Mouse (Mus musculus) midbrain, embryonic 12.5 days (tissue): ENCODE measurements around the gene Tmem41a. TPM values are rescaled to one million over a fixed set of nuclear protein-coding genes. Genes with fewer than 3 reads are reported as not detected.
"Not testable (repeated sequence)": the region's sequence is repeated elsewhere in the genome, so short reads cannot be mapped to it uniquely, and the experiment has no call there.

ENCODE experiments used
- ATAC-seq: fragments of 200-750 bp; cut with Nextera tagmentation; 2 replicates; pipeline ENCODE4 v1.8.0; 2017; ENCODE audit warnings: low read depth, moderate TSS enrichment, moderate library complexity; ENCODE audit not compliant: low FRiP score
- H3K27ac ChIP-seq: fragments of 300-500 bp; sonication (generic); replicated peaks from 2 replicates; pipeline ENCODE4 v1.5.1; 2016; ENCODE audit warnings: mild to moderate bottlenecking
- H3K27me3 ChIP-seq: fragments of 300-500 bp; sonication (generic); 2 replicates; pipeline ENCODE4 v1.6.1; 2016; ENCODE audit warnings: mild to moderate bottlenecking
- H3K36me3 ChIP-seq: fragments of 300-500 bp; sonication (generic); 2 replicates; pipeline ENCODE4 v1.6.1; 2016
- H3K4me1 ChIP-seq: fragments of 300-500 bp; sonication (generic); 2 replicates; pipeline ENCODE4 v1.6.1; 2016
- H3K4me2 ChIP-seq: fragments of 300-500 bp; sonication (generic); replicated peaks from 2 replicates; pipeline ENCODE4 v1.6.1; 2016; ENCODE audit warnings: mild to moderate bottlenecking, moderate library complexity
- H3K4me3 ChIP-seq: fragments of 300-500 bp; sonication (generic); 2 replicates; pipeline ENCODE4 v1.5.1; 2016; ENCODE audit warnings: mild to moderate bottlenecking
- H3K9ac ChIP-seq: fragments of 300-500 bp; sonication (generic); replicated peaks from 2 replicates; pipeline ENCODE4 v1.6.1; 2016; ENCODE audit warnings: mild to moderate bottlenecking, moderate library complexity
- H3K9me3 ChIP-seq: fragments of 300-500 bp; sonication (generic); 2 replicates; pipeline ENCODE4 v1.6.1; 2016; ENCODE audit warnings: mild to moderate bottlenecking
- WGBS: fragments of 180-500 bp; shearing (Covaris S2); methylation state at CpG from one replicate; pipeline ENCODE4 v1.1.7; 2016; 5-methylcytosine and 5-hydroxymethylcytosine counted together
- polyA plus RNA-seq: library from polyadenylated mRNA; unstranded; fragments of >200 nt; fragmentation: Nextera tagmentation; extraction: Ambion mirVana; gene quantifications from 2 replicates; pipeline ENCODE4 v1.2.1, GENCODE M21; 2016

Tmem41a gene
- polyA plus RNA-seq, 1 experiment from 2014 or later = 29.9 TPM

DNA sequence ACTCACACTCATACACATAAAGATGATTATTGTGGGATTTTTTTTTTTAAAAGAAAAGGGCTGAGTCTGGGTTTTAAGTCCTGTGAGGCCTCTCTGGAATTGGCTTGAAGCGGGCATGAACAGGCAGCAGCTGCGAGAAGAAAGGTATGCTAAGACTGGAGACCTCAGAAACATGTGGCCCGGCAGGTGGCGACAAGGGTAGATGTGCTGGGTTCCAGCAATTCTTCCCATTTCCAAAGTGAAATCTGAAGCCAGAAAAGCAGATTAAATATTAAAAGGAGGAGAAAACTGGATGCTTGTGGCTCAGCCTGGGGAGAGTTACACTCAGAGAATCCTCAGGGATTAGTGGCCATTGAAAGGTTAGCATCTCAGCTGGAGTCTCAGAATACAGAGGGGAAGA, 24.1 kb upstream of the Tmem41a start:
- no peaks in the 10 kb centered on the region for H3K9me3 ChIP-seq
- no peak overlapping the region for H3K27ac ChIP-seq
- peaks cover 7% of the 10 kb centered on the region for H3K4me1 ChIP-seq
- no peak overlapping the region for H3K9ac ChIP-seq
- ATAC-seq = no peak
- no peak overlapping the region for H3K4me2 ChIP-seq
- WGBS = 53% methylated on average over 4 of the region's 4 CpGs
- 0 out of 2 replicates have a peak, but pooled peaks cover 4% of the 10 kb centered on the region for H3K27me3 ChIP-seq
- no peaks in the 10 kb centered on the region for H3K36me3 ChIP-seq
- H3K4me3 ChIP-seq = no peak overlapping the region

DNA sequence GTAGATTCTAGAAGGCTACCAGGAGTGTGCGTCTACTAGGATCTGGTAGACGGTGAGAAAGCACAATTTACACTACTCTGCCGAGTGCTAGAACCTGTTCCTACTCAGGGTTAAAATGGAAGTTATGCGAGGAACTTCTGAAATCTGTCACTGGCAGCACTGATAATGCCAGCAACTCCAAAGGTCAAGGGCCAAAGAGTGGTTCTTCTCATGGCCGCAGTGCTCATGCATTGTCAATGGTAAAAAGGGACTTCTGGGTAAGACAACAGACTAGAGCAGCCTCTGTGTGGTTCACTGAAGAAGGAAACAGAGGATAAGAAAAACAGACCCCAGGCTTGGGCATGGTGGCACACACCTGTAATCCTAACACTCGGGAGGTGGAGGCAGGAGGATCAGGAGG, 23.2 kb upstream of the Tmem41a start:
- Histone ChIP-seq H3K9ac (no peak overlapping the region), H3K36me3 (no peaks in the 10 kb centered on the region), H3K4me1 (no peaks in the 10 kb centered on the region), H3K9me3 (no peaks in the 10 kb centered on the region), H3K4me2 (no peak overlapping the region), H3K4me3 (no peak overlapping the region), H3K27me3 (0 out of 2 replicates have a peak, but pooled peaks cover 2% of the 10 kb centered on the region), H3K27ac (no peak overlapping the region)
- ATAC-seq = no peak
- 90% methylated on average over 6 of the region's 6 CpGs for WGBS

DNA sequence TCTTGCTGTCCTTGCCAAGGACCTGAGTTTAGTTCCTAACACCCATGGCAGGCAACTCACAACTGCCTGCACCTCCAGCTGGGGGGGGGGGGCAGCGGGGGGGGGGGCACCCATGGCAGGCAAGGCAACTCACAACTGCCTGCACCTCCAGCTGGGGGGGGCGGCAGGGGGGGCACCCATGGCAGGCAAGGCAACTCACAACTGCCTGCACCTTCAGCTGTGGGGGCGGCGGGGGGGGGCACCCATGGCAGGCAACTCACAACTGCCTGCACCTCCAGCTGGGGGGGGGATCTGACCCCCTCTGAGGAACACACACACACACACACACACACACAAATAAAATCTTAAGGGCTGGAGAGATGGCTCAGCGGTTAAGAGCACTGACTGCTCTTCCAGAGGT, 22.5 kb upstream of the Tmem41a start:
- peak; percentile 30; the same call in 1 of the 2 replicates for ATAC-seq
- Histone ChIP-seq H3K27ac (no peak overlapping the region), H3K9me3 (no peaks in the 10 kb centered on the region), H3K4me3 (no peak overlapping the region), H3K4me1 (no peaks in the 10 kb centered on the region), H3K9ac (no peak overlapping the region), H3K27me3 (no peaks in the 10 kb centered on the region), H3K4me2 (no peak overlapping the region), H3K36me3 (no peaks in the 10 kb centered on the region)
- 80% methylated on average over 3 of the region's 5 CpGs for WGBS

DNA sequence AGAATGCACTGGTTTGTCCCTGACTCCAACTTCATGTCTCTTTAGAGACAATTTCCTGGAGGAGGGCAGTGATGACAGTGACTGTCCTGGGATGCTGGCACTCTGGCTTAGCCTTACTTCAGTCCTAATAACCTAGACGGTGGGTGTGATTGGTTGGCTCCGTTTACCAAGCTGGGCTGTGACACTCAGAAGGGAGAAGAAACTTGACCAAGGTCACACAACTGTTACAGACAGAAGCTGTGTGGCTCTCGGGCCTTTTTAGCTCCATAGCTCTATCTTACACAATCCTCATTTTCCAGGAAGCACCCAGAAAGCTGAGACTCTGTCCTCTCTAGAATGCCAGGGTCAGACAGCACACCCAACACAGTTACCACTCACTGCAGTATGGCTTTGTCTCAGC, 18.2 kb upstream of the Tmem41a start:
- H3K27me3 ChIP-seq = no peaks in the 10 kb centered on the region
- H3K9ac ChIP-seq = no peak overlapping the region
- no peak overlapping the region for H3K27ac ChIP-seq
- no peak overlapping the region for H3K4me3 ChIP-seq
- ATAC-seq = no peak
- no peaks in the 10 kb centered on the region for H3K4me1 ChIP-seq
- H3K4me2 ChIP-seq = no peak overlapping the region
- no peaks in the 10 kb centered on the region for H3K9me3 ChIP-seq
- H3K36me3 ChIP-seq = no peaks in the 10 kb centered on the region
- 91% methylated on average over 3 of the region's 3 CpGs for WGBS

DNA sequence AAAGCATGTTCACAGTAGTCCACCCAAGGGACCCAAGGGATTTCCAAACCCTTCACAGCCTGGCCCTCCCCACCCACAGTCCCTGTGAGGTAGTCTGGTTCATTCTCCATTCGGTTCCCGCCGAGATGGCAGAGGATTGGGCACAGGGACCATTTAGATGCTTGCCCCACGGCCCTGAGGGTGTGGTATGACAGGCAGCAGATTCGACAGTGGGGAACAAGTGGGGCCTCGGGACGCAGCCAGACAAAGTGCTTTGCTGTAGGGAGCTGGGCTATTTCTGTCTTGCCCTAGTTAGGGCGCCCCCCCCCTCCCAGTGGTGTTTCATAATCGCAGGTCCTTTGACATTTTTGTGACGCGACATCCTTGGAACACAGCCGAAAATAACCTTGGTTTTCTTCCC, 8.2 kb upstream of the Tmem41a start:
- Histone ChIP-seq H3K4me3 (no peak overlapping the region), H3K27me3 (no peaks in the 10 kb centered on the region), H3K36me3 (no peaks in the 10 kb centered on the region), H3K27ac (no peak overlapping the region), H3K4me1 (no peaks in the 10 kb centered on the region), H3K4me2 (no peak overlapping the region), H3K9me3 (no peaks in the 10 kb centered on the region), H3K9ac (no peak overlapping the region)
- ATAC-seq = no peak
- WGBS = 84% methylated on average over 12 of the region's 12 CpGs

DNA sequence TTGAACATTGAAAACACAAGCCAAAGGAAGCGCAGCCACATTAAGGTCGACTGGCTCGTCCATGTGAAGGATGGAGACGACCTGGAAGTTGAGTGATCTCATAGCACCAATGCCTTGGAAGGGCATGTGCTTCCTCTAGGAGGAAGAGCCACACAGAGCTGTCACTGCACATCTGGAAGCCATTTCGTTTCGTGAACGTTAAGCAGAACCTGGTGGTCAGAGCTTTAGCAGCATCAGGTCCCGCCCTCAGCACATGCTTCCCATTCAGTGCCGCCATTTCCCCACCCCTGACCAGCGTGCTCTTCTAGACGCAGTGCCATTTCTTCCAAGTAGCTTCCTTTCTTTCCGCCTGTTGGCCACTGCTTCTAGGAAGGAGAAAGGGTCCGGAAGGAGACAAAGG, 18.9 kb downstream of the Tmem41a start:
- Histone ChIP-seq H3K4me1 (no peaks in the 10 kb centered on the region), H3K4me2 (no peak overlapping the region), H3K9me3 (no peaks in the 10 kb centered on the region), H3K27me3 (no peaks in the 10 kb centered on the region), H3K27ac (no peak overlapping the region), H3K36me3 (peaks cover 50% of the 10 kb centered on the region), H3K4me3 (no peak overlapping the region), H3K9ac (no peak overlapping the region)
- no peak for ATAC-seq
- WGBS = 87% methylated on average over 13 of the region's 13 CpGs

DNA sequence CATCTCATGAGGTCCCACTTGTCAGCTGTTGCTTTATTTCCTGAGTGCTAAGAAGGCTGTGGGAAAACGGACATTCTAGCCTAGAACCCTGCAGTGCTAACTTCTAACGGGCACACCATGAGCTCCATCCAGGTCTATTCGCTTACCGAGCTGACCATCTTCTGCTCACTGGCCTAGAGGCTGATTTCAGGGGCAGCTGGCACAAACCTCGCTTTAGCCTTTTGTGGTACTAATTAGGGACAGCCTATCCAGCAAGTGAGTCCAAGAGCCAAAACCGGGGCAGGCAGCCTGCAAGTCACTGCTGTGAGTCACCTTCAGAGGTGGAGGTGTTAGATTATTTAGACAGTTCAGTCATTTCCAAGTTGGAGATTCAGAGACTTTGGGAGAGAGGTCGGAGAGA, 30.7 kb downstream of the Tmem41a start:
- Histone ChIP-seq H3K9me3 (no peaks in the 10 kb centered on the region), H3K4me1 (no peaks in the 10 kb centered on the region), H3K36me3 (peaks cover 66% of the 10 kb centered on the region), H3K27ac (no peak overlapping the region), H3K4me2 (no peak overlapping the region), H3K27me3 (no peaks in the 10 kb centered on the region), H3K4me3 (no peak overlapping the region), H3K9ac (no peak overlapping the region)
- ATAC-seq = no peak
- WGBS = 71% methylated on average over 7 of the region's 7 CpGs

DNA sequence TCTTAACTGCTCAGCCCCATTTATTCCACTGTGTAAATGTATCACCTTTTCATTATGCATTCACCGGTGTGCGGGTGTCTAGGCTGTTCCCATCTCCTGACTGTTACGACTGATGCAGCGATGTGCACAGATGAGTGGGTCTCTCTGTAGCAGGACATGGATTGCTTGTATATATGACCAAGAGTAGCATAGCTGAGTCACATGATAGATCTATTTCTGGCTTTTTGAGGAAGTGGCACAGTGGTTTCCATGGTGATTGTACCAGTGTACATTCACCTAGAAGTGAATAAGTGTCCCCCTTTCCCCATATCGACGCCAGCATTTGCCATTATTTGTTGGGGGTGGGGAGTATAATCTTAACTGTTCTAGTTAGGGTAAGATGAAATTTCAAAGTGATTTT, 34.0 kb downstream of the Tmem41a start:
- H3K9ac ChIP-seq = no peak overlapping the region
- H3K9me3 ChIP-seq = no peaks in the 10 kb centered on the region
- ATAC-seq = no peak
- no peak overlapping the region for H3K4me2 ChIP-seq
- no peaks in the 10 kb centered on the region for H3K4me1 ChIP-seq
- H3K4me3 ChIP-seq = no peak overlapping the region
- WGBS = 96% methylated on average over 6 of the region's 6 CpGs
- no peak overlapping the region for H3K27ac ChIP-seq
- H3K36me3 ChIP-seq = peaks cover 67% of the 10 kb centered on the region
- no peaks in the 10 kb centered on the region for H3K27me3 ChIP-seq

DNA sequence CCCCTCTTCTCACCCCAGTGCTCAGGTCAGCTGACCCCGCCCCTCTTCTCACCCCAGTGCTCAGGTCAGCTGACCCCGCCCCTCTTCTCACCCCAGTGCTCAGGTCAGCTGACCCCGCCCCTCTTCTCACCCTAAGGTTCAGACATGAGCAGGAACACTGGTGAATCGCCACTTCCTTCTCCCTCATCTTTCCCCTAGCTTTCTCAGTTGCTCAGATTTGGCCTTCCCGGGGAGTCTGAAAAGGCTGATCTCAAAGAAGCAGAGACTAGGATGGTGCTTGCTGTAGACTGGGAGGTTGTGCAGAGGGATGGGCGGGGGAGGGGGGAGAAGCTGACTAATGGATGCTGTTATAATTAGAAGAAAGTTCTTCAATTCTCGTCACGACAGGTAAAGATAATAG, 38.4 kb downstream of the Tmem41a start:
- not testable (repeated sequence) for H3K4me1 ChIP-seq, H3K4me3 ChIP-seq, H3K9ac ChIP-seq, H3K9me3 ChIP-seq, H3K27ac ChIP-seq, H3K27me3 ChIP-seq, ATAC-seq, H3K4me2 ChIP-seq
- H3K36me3 ChIP-seq = peaks cover 69% of the 10 kb centered on the region
- 32% methylated on average over 7 of the region's 8 CpGs for WGBS

DNA sequence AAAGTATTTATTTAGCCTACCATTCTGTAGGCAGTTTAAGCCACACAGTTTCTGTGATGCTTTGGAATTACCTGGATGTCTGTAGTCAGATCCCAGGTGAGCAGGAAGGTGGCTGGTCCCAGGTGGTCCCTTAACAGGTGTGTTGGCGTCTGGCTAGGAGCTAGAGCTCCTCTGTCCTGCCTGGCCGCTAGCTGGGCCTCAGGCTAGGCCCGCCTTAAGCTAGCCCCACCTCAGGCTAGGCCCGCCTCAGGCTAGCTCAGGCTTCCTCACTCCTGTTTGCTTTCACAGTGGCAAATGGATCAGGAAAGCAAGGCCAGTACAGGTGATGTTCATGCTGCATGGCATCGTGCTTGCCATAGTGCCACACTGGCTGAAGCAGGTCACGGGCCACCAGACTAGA, 40.5 kb downstream of the Tmem41a start:
- Histone ChIP-seq H3K27ac (no peak overlapping the region), H3K9me3 (no peaks in the 10 kb centered on the region), H3K9ac (no peak overlapping the region), H3K36me3 (peaks cover 53% of the 10 kb centered on the region), H3K27me3 (no peaks in the 10 kb centered on the region), H3K4me1 (no peaks in the 10 kb centered on the region), H3K4me2 (no peak overlapping the region), H3K4me3 (no peak overlapping the region)
- WGBS = 89% methylated on average over 6 of the region's 6 CpGs
- no peak for ATAC-seq

DNA sequence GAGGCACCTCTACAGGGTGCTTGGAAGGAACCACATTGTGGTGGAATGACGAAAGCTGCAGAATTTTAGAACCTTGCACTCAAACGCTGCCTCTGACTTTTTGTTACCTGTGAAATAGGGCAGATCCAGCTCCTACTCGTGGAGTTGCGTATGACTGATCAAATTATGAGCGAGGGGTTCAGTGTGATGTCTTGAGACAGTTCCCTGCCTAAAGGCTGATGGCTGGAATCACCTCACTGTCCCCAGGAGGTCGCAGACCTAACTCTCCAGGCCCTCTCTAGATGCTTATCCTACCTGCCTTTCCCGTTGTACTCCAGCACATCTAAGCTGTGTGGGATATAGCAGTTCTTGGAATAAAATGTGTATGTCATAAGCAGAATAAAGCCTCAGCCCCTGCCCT, 41.4 kb downstream of the Tmem41a start:
- Histone ChIP-seq H3K4me2 (no peak overlapping the region), H3K27ac (no peak overlapping the region), H3K9ac (no peak overlapping the region), H3K36me3 (peaks cover 45% of the 10 kb centered on the region), H3K9me3 (no peaks in the 10 kb centered on the region), H3K4me1 (no peaks in the 10 kb centered on the region), H3K27me3 (no peaks in the 10 kb centered on the region), H3K4me3 (no peak overlapping the region)
- ATAC-seq = no peak
- 92% methylated on average over 7 of the region's 7 CpGs for WGBS

DNA sequence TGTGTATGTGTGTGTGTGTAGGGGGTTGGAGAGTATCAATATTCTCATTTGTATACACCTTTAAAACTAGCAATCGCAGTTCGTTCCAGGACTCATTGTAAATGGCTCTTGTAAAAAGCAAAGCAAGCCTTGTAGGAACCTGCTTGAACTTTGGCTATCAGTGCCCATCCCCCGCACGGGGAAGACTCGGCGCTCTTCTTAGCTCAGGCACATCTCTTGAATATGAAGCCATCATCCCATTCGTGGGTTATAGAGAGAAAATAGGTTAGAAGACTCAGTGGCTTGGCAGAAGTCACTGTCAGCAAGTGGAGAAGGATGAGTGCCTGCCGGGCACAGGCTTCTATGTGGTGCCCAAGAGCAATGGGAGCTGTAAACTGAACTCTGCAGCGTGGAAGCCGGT, 42.7 kb downstream of the Tmem41a start:
- Histone ChIP-seq H3K4me2 (no peak overlapping the region), H3K9ac (no peak overlapping the region), H3K36me3 (peaks cover 39% of the 10 kb centered on the region), H3K4me3 (no peak overlapping the region), H3K27ac (no peak overlapping the region), H3K9me3 (no peaks in the 10 kb centered on the region), H3K4me1 (no peaks in the 10 kb centered on the region), H3K27me3 (no peaks in the 10 kb centered on the region)
- WGBS = 90% methylated on average over 10 of the region's 10 CpGs
- ATAC-seq = no peak

DNA sequence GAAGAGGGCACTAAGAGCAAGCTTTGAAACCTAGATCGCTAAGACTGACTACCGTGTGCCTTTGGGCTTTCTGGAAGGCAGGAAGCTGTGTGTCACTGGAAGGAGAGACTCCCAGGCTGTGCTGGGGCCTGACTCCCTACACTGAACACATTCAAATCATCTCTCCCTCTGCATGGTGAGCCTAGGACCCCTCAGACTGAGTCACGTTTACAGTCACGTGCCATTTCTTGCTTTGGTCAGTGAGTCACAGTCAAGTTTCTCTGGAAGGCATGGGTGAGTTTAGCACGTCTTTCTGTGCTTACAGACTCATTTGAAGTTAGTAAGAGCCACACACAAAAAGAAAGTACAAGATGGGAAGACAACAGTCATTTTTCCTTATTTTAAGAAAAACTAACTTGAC, 46.1 kb downstream of the Tmem41a start:
- Histone ChIP-seq H3K4me3 (no peak overlapping the region), H3K9ac (no peak overlapping the region), H3K4me1 (no peaks in the 10 kb centered on the region), H3K4me2 (no peak overlapping the region), H3K9me3 (no peaks in the 10 kb centered on the region), H3K27ac (no peak overlapping the region), H3K27me3 (no peaks in the 10 kb centered on the region), H3K36me3 (peaks cover 20% of the 10 kb centered on the region)
- WGBS = 81% methylated on average over 5 of the region's 5 CpGs
- ATAC-seq = no peak
